Mouse (Mus musculus) forebrain, postnatal 0 days (tissue): ENCODE results near the gene Ppat. TPM values are rescaled to one million over a fixed set of nuclear protein-coding genes. Genes with fewer than 3 reads are reported as not detected.
A peak's percentile ranks its signal among the peaks of the same experiment; 100 is the strongest.

Experiments used
- ATAC-seq: fragments of 200-750 bp; cut with Nextera tagmentation; 2 replicates; pipeline ENCODE4 v1.8.0; 2017; ENCODE audit warnings: mild to moderate bottlenecking, moderate library complexity
- DNase-seq: peaks from one replicate; pipeline ENCODE4 v3.0.0-alpha.2; 2015
- H3K27ac ChIP-seq: fragments of 300-500 bp; sonication (generic); 2 replicates; pipeline ENCODE4 v1.5.1; 2014; ENCODE audit warnings: low read depth, mild to moderate bottlenecking, antibody characterized with exemption, low read length, moderate library complexity, mixed read lengths
- H3K27me3 ChIP-seq: fragments of 300-500 bp; sonication (generic); 2 replicates; pipeline ENCODE4 v1.6.1; 2014; ENCODE audit warnings: mild to moderate bottlenecking, low read length, mixed read lengths; ENCODE audit not compliant: insufficient read depth
- H3K36me3 ChIP-seq: fragments of 300-500 bp; sonication (generic); 2 replicates; pipeline ENCODE4 v1.6.1; 2014; ENCODE audit warnings: mild to moderate bottlenecking, moderate library complexity; ENCODE audit not compliant: insufficient read depth
- H3K4me1 ChIP-seq: fragments of 300-500 bp; sonication (generic); 2 replicates; pipeline ENCODE4 v1.6.1; 2014; ENCODE audit warnings: antibody characterized with exemption; ENCODE audit not compliant: insufficient read depth
- H3K4me2 ChIP-seq: fragments of 300-500 bp; sonication (generic); 2 replicates; pipeline ENCODE4 v1.6.1; 2014; ENCODE audit warnings: low read depth, mild to moderate bottlenecking, moderate library complexity
- H3K4me3 ChIP-seq: fragments of 300-500 bp; sonication (generic); 2 replicates; pipeline ENCODE4 v1.5.1; 2014; ENCODE audit warnings: low read depth, low read length, mixed read lengths
- H3K9ac ChIP-seq: fragments of 300-500 bp; sonication (generic); 2 replicates; pipeline ENCODE4 v1.6.1; 2014; ENCODE audit warnings: mild to moderate bottlenecking
- H3K9me3 ChIP-seq: fragments of 300-500 bp; sonication (generic); 2 replicates; pipeline ENCODE4 v1.6.1; 2016; ENCODE audit warnings: low read length
- CTCF ChIP-seq: sonication (generic); IDR thresholded peaks from 2 replicates; pipeline ENCODE4 v1.5.1; 2016; ENCODE audit warnings: antibody characterized with exemption, control low read depth, low read depth
- WGBS: fragments of 180-500 bp; shearing (Covaris S2); extraction: QIAGEN DNeasy Blood & Tissue Kit; methylation state at CpG from one replicate; pipeline ENCODE4 v1.1.7; 2014; 5-methylcytosine and 5-hydroxymethylcytosine counted together
- polyA plus RNA-seq: library from polyadenylated mRNA; unstranded; fragments of >200 nt; fragmentation: Nextera tagmentation; extraction: Ambion mirVana; gene quantifications from 2 replicates; pipeline ENCODE4 v1.2.1, GENCODE M21; 2015
- total RNA-seq: library from RNA; depleted of rRNA; stranded (reverse); fragments of >200 nt; gene quantifications from 2 replicates; pipeline ENCODE4 v1.2.3, GENCODE M21; 2014

Gene Ppat
- total and polyA plus RNA-seq, 2 experiments from 2014 or later: 11.2 to 16.1 TPM

- Histone ChIP-seq H3K9me3 (no peaks in the 10 kb centered on the region), H3K9ac (no peak overlapping the region), H3K36me3 (peaks cover 52% of the 10 kb centered on the region), H3K4me2 (no peak overlapping the region), H3K27ac (no peak overlapping the region), H3K27me3 (no peaks in the 10 kb centered on the region), H3K4me1 (no peaks in the 10 kb centered on the region), H3K4me3 (no peak overlapping the region)
- no peak for TF ChIP-seq CTCF
- DNase-seq (no peak), ATAC-seq (no peak)
- 82% methylated on average over 5 of the region's 5 CpGs for WGBS
These were observed 8.2 kb upstream of the Ppat start for GRCm38 (mm10) chr5:76959587-76959986.

DNA sequence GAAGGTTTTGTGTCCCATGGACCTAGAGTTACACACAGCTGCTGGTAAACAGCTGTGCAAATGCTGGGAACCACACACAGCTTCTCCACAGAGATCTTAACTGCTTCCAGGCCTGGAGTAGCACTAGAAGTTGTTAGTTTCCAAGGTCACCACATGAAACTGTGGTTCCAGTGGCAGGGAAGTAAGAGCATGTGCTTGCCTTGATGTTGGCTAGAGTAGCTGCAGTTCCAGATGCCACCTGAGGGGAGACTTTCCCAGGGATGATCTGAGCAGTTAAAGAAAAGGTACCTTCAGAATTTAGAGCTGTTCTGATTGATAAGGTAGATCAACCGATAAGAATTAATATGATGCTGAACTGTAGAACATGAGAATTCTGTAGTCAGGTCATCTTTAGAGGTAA lies 6.6 kb upstream of the Ppat start:
- peaks cover 40% of the 10 kb centered on the region for H3K36me3 ChIP-seq
- no peak overlapping the region for H3K4me2 ChIP-seq
- H3K4me1 ChIP-seq: no peaks in the 10 kb centered on the region
- DNase-seq (no peak), ATAC-seq (no peak)
- 93% methylated on average over 1 of the region's 1 CpGs for WGBS
- H3K9ac ChIP-seq: no peak overlapping the region
- H3K27ac ChIP-seq: no peak overlapping the region
- TF ChIP-seq CTCF: peak; percentile 49; the same call in 1 of the 2 replicates
- H3K27me3 ChIP-seq: no peaks in the 10 kb centered on the region
- no peak overlapping the region for H3K4me3 ChIP-seq
- no peaks in the 10 kb centered on the region for H3K9me3 ChIP-seq

DNA sequence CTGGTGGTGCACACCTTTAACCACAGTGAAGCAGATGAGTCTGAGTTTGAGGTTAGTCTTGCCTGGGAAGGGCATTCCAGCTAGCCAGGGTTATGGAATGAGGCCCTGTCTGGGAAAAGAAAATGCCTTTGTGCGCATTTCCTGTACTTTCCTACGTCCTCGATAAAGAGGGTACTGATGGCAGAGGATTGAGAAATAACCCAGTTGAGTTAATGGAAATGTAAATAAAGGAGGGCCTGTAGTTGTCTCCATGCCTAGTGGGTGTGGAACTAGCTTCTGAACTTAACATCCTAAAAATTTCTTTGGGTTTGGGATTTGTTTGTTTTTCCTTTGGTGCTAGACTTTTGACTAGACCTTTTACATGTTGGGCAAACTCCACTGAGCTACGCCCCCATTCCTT lies 4.1 kb upstream of the Ppat start:
- Histone ChIP-seq H3K27me3 (no peaks in the 10 kb centered on the region), H3K4me2 (no peak overlapping the region), H3K9ac (no peak overlapping the region), H3K4me3 (no peak overlapping the region), H3K9me3 (no peaks in the 10 kb centered on the region), H3K36me3 (peaks cover 25% of the 10 kb centered on the region), H3K4me1 (peaks cover 4% of the 10 kb centered on the region), H3K27ac (no peak overlapping the region)
- no peak for TF ChIP-seq CTCF
- WGBS: 92% methylated on average over 4 of the region's 4 CpGs
- DNase-seq: no peak
- ATAC-seq: no peak

DNA sequence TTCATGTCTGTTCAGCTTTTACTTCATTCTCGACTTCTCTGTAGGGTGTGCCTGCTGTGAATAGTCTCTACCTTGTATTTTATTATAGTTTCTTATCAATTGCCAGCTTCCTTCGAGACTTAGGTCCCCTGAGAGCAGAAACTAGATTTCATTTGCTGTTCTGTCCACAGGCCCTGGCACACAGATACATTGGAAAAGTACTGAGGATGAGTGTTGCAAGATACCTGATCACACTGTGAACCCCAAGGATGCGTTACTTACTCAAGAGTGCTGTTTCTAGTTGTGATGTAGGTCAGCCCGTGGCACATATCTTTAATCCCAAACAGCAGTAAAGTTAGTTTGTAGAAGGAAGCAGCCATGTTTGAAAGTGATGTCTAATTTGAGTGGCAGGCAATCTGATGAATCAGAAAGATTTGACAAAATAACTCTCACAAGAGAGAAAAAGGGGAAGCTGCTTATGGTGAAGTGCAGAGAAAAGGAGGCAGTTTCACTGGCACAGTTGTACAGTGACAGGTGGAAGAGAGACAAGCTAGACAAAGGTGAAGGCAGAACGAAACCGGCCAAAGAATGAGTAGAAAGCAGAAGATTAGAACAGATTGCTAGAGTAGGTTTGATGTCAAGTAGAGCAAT lies 3.0 kb upstream of the Ppat start:
- Histone ChIP-seq H3K4me3 (no peak overlapping the region), H3K4me1 (peaks cover 14% of the 10 kb centered on the region), H3K9ac (no peak overlapping the region), H3K4me2 (no peak overlapping the region), H3K27ac (no peak overlapping the region), H3K36me3 (peaks cover 20% of the 10 kb centered on the region), H3K9me3 (no peaks in the 10 kb centered on the region), H3K27me3 (no peaks in the 10 kb centered on the region)
- DNase-seq: no peak
- TF ChIP-seq CTCF: no peak
- 76% methylated on average over 6 of the region's 6 CpGs for WGBS
- ATAC-seq: no peak

DNA sequence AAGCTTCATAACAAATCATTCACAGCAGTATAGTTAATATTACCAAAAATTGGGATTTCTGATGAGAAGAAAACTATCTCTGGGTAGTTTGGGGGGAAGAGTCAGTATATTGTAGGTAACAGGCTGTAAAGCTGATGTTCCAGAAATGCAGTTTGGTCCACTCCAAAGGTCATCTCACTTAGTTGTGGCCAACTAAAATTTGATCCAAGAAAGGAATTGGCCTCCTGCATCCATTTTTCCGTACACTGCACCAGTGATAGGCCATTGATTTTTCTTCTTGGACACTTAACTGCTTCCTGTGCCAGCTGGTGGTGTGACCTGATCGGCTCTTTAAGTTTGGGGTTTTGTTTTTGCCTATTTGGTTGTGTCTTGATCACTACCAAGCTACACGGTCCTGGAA lies 2.4 kb upstream of the Ppat start:
- Histone ChIP-seq H3K36me3 (peaks cover 17% of the 10 kb centered on the region), H3K9me3 (no peaks in the 10 kb centered on the region), H3K27ac (no peak overlapping the region), H3K4me1 (peaks cover 14% of the 10 kb centered on the region), H3K27me3 (no peaks in the 10 kb centered on the region), H3K4me2 (no peak overlapping the region), H3K4me3 (no peak overlapping the region), H3K9ac (no peak overlapping the region)
- WGBS: 73% methylated on average over 3 of the region's 3 CpGs
- no peak for TF ChIP-seq CTCF
- no peak for ATAC-seq
- no peak for DNase-seq

GRCm38 (mm10) chr5:76952112-76953040 lies 998 bp upstream of the Ppat start:
- DNase-seq (no peak), ATAC-seq (no peak)
- H3K9me3 ChIP-seq: no peaks in the 10 kb centered on the region
- H3K27me3 ChIP-seq: no peaks in the 10 kb centered on the region
- H3K4me2 ChIP-seq: peak overlapping the region; percentile 86
- peak overlapping the region; percentile 62 for H3K9ac ChIP-seq
- peaks cover 10% of the 10 kb centered on the region for H3K36me3 ChIP-seq
- H3K4me3 ChIP-seq: peak overlapping the region; percentile 69
- 13% methylated on average over 7 of the region's 7 CpGs for WGBS
- no peak for TF ChIP-seq CTCF
- H3K27ac ChIP-seq: no peak overlapping the region
- H3K4me1 ChIP-seq: peaks cover 14% of the 10 kb centered on the region

- DNase-seq: no peak
- Histone ChIP-seq H3K4me2 (peak overlapping the region; percentile 86), H3K9ac (peak overlapping the region; percentile 62), H3K27me3 (no peaks in the 10 kb centered on the region), H3K27ac (peak overlapping the region; percentile 88), H3K4me3 (peak overlapping the region; percentile 69), H3K36me3 (no peaks in the 10 kb centered on the region), H3K4me1 (peaks cover 14% of the 10 kb centered on the region), H3K9me3 (no peaks in the 10 kb centered on the region)
- TF ChIP-seq CTCF: no peak
- ATAC-seq: no peak
- 2% methylated on average over 24 of the region's 24 CpGs for whole genome bisulfite sequencing
These were observed 854 bp downstream of the Ppat start for GRCm38 (mm10) chr5:76950343-76951105.
